Mouse (Mus musculus) layer of hippocampus, postnatal 36 days (tissue): ENCODE results near the gene Nfatc2ip. TPM values are rescaled to one million over a fixed set of nuclear protein-coding genes. Genes with fewer than 3 reads are reported as not detected.
A peak's percentile ranks its signal among the peaks of the same experiment; 100 is the strongest.
"Not testable (repeated sequence)": the region's sequence is repeated elsewhere in the genome, so short reads cannot be mapped to it uniquely, and the experiment has no call there.

Experiments
- DNase-seq, 2 experiments: peaks; one replicate each; pipeline ENCODE4 v3.0.0; 2022
- total RNA-seq, 2 experiments: library from RNA; stranded (reverse); gene quantifications; 2 replicates each; pipeline ENCODE4 v1.2.3; 2021

The Nfatc2ip gene
- total RNA-seq, 2 experiments from 2014 or later: 6.3 to 6.6 TPM

GRCm38 (mm10) chr7:126408686-126409085 lies 12.1 kb upstream of the Nfatc2ip start:
- no peak for DNase-seq

- not testable (repeated sequence) for DNase-seq
These were observed 6.0 kb upstream of the Nfatc2ip start for GRCm38 (mm10) chr7:126402518-126402917.

GRCm38 (mm10) chr7:126399548-126399947 lies 3.0 kb upstream of the Nfatc2ip start:
- peak; percentile 64 to 73 for DNase-seq

- no peak for DNase-seq
These were observed 1.3 kb upstream of the Nfatc2ip start for GRCm38 (mm10) chr7:126397822-126398221.

GRCm38 (mm10) chr7:126397221-126397620 lies 684 bp upstream of the Nfatc2ip start:
- no peak for DNase-seq

GRCm38 (mm10) chr7:126392086-126392884 lies 4.3 kb downstream of the Nfatc2ip start:
- not testable (repeated sequence) for DNase-seq

- no peak for DNase-seq
These were observed 8.4 kb downstream of the Nfatc2ip start for GRCm38 (mm10) chr7:126388185-126388584.

- DNase-seq: no peak
These were observed 13.0 kb downstream of the Nfatc2ip start for GRCm38 (mm10) chr7:126383565-126383964.

- DNase-seq: peak; percentile 97
These were observed 19.0 kb downstream of the Nfatc2ip start, which contains the start of gene Spns1 for GRCm38 (mm10) chr7:126377278-126378158. Spns1 (minus strand) TSS chr7:126377450.

GRCm38 (mm10) chr7:126376903-126377277 lies 19.6 kb downstream of the Nfatc2ip start:
- no peak for DNase-seq

- no peak for DNase-seq
These were observed 21.5 kb downstream of the Nfatc2ip start for GRCm38 (mm10) chr7:126375012-126375411.

- no peak for DNase-seq
These were observed 22.0 kb downstream of the Nfatc2ip start for GRCm38 (mm10) chr7:126374526-126374925.

GRCm38 (mm10) chr7:126373007-126373406 lies 23.5 kb downstream of the Nfatc2ip start:
- DNase-seq: no peak

GRCm38 (mm10) chr7:126369393-126369792 lies 27.1 kb downstream of the Nfatc2ip start, which contains the start of gene Lat:
Lat (minus strand) TSS chr7:126369570.
- DNase-seq: no peak

- DNase-seq: no peak
These were observed 28.2 kb downstream of the Nfatc2ip start for GRCm38 (mm10) chr7:126368367-126368766.

GRCm38 (mm10) chr7:126367636-126368035 lies 28.9 kb downstream of the Nfatc2ip start:
- no peak for DNase-seq

GRCm38 (mm10) chr7:126363038-126363437 lies 33.5 kb downstream of the Nfatc2ip start:
- no peak for DNase-seq

GRCm38 (mm10) chr7:126359049-126359448 lies 37.5 kb downstream of the Nfatc2ip start:
- no peak for DNase-seq

GRCm38 (mm10) chr7:126358413-126358812 lies 38.1 kb downstream of the Nfatc2ip start:
- DNase-seq: no peak

GRCm38 (mm10) chr7:126357838-126358237 lies 38.7 kb downstream of the Nfatc2ip start:
- DNase-seq: no peak

GRCm38 (mm10) chr7:126356793-126357591 lies 39.5 kb downstream of the Nfatc2ip start:
- DNase-seq: no peak
